Mouse (Mus musculus) limb, embryonic 15.5 days (tissue): ENCODE measurements around the gene Cmc4. TPM values are rescaled to one million over a fixed set of nuclear protein-coding genes. Genes with fewer than 3 reads are reported as not detected.

Experiments
- polyA plus RNA-seq: library from polyadenylated mRNA; unstranded; fragments of >200 nt; fragmentation: Nextera tagmentation; extraction: Ambion mirVana; gene quantifications from 2 replicates; pipeline ENCODE4 v1.2.1, GENCODE M21; 2015

Gene Cmc4
- polyA plus RNA-seq, 1 experiment from 2014 or later: 25.7 TPM

Other genes starting within 250 kb of the Cmc4 start
- gene Fundc2, start 34.2 kb downstream of the Cmc4 start, polyA plus RNA-seq: 50.6 and 58.1 TPM in 2 replicates
- 1.00 and 1.4 TPM in 2 replicates for gene F8, start 34.0 kb downstream of the Cmc4 start, polyA plus RNA-seq
- gene Mtcp1, start within 50 bp of the Cmc4 start, polyA plus RNA-seq: 8.6 and 8.9 TPM in 2 replicates
- 49.9 and 57.0 TPM in 2 replicates for gene Brcc3, start within 50 bp of the Cmc4 start, polyA plus RNA-seq
- gene Vbp1, start 97.7 kb upstream of the Cmc4 start, polyA plus RNA-seq: 135 and 137 TPM in 2 replicates
- 1.9 and 2.0 TPM in 2 replicates for gene Rab39b, start 161.6 kb upstream of the Cmc4 start, polyA plus RNA-seq